Mouse (Mus musculus): Measurements from ENCODE around the gene Kcnn1.
"Not testable (repeated sequence)": the region's sequence is repeated elsewhere in the genome, so short reads cannot be mapped to it uniquely, and the experiment has no call there.

The Kcnn1 gene

GRCm38 (mm10) chr8:70862824-70863641 lies at the start of gene Kcnn1:
Kcnn1 (minus strand) TSS chr8:70863258.
- DNase-seq, result no peak

- no peak for DNase-seq
Observed at GRCm38 (mm10) chr8:70911596-70911995, 48.5 kb upstream of the Kcnn1 start.

GRCm38 (mm10) chr8:70907518-70907917 lies 44.5 kb upstream of the Kcnn1 start:
- DNase-seq, result no peak

- peak; percentile 83 for DNase-seq
Observed at GRCm38 (mm10) chr8:70905831-70906736, 43.0 kb upstream of the Kcnn1 start, which contains the start of gene Map1s. Map1s (plus strand) TSS chr8:70905932.

GRCm38 (mm10) chr8:70905463-70905830 lies 42.4 kb upstream of the Kcnn1 start:
- DNase-seq, result no peak

- peak; percentile 75 for DNase-seq
Observed at GRCm38 (mm10) chr8:70904532-70904931, 41.5 kb upstream of the Kcnn1 start.

GRCm38 (mm10) chr8:70903582-70903981 lies 40.5 kb upstream of the Kcnn1 start:
- DNase-seq, result no peak

GRCm38 (mm10) chr8:70903112-70903511 lies 40.1 kb upstream of the Kcnn1 start:
- DNase-seq, result no peak

- no peak for DNase-seq
Observed at GRCm38 (mm10) chr8:70902211-70902610, 39.2 kb upstream of the Kcnn1 start.

GRCm38 (mm10) chr8:70900872-70901387 lies 37.9 kb upstream of the Kcnn1 start:
- DNase-seq, result no peak

- DNase-seq, result no peak
Observed at GRCm38 (mm10) chr8:70899226-70899625, 36.2 kb upstream of the Kcnn1 start.

GRCm38 (mm10) chr8:70898661-70899198 lies 35.7 kb upstream of the Kcnn1 start:
- no peak for DNase-seq

- peak; percentile 81 for DNase-seq
Observed at GRCm38 (mm10) chr8:70897681-70898413, 34.8 kb upstream of the Kcnn1 start.

- DNase-seq, result peak; percentile 99
Observed at GRCm38 (mm10) chr8:70897021-70897680, 34.1 kb upstream of the Kcnn1 start, which contains the start of gene Rpl18a. Rpl18a (minus strand) TSS chr8:70897412.

- DNase-seq, result no peak
Observed at GRCm38 (mm10) chr8:70896316-70897020, 33.4 kb upstream of the Kcnn1 start.

GRCm38 (mm10) chr8:70895571-70896259 lies 32.7 kb upstream of the Kcnn1 start:
- not testable (repeated sequence) for DNase-seq

- DNase-seq, result no peak
Observed at GRCm38 (mm10) chr8:70894771-70895545, 31.9 kb upstream of the Kcnn1 start.

- DNase-seq, result no peak
Observed at GRCm38 (mm10) chr8:70894385-70894720, 31.3 kb upstream of the Kcnn1 start.

GRCm38 (mm10) chr8:70893656-70894384 lies 30.8 kb upstream of the Kcnn1 start:
- DNase-seq, result peak; percentile 77
